8 mouse cellular contexts compared by ENCODE assay signal in the genomic region with DNA sequence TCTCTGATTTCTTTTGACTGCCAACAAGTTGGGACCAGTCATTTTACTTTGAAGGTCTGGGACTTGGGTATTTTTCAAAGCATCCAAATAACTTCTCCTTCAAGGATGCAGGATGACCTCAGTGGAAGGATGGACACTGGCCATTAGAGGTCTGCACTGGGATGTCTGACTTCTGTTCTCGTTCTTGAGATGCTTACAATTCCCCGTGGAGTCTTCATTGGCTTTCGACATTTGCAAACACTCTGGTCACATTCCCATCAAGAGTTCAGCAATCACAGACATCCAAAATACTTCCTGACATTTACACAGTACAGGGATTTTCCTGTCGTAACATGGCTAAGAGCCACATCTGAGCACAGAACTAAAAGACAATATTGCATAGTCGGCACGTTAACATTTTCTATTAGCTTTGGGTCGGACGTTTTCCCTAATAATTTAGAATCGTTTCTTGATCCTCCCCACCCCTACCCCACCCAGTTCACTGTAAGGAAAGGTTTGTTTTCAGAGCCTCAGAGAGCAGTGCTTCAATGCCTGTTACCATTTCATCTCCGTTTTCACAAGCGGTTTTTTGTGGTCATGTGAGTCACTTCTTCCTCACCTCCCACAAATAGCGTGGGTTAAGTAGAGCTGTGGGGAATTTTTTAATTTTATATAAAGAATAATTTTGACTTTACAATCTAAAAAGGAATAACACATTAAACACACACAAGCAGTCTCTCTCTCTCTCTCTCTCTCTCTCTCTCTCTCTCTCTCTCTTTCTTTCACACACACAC. TPM values are rescaled to one million over a fixed set of nuclear protein-coding genes. Genes with fewer than 3 reads are reported as not detected.
DNase-seq lines count a peak whose midpoint lies in the region; ATAC-seq and TF ChIP-seq lines count a peak whose summit lies in the region.

No protein-coding gene starts in this region.

- no peaks in the 10 kb centered on the region for H3K9me3 ChIP-seq in heart, embryonic 12.5 days (replicated peaks)
- H3K9me3 ChIP-seq in heart, postnatal 0 days (replicated peaks; ENCODE audit: control insufficient read depth, low read length) = no peaks in the 10 kb centered on the region

- H3K4me2 ChIP-seq in heart, embryonic 12.5 days = peak overlapping the region; percentile 50; the same call in 1 of the 2 replicates
- peak overlapping the region; percentile 58 for H3K4me2 ChIP-seq in heart, postnatal 0 days (ENCODE audit: low read depth, low read length)

- H3K27me3 ChIP-seq in heart, embryonic 12.5 days (replicated peaks) = no peaks in the 10 kb centered on the region
- no peaks in the 10 kb centered on the region for H3K27me3 ChIP-seq in heart, adult 2 months (ENCODE audit: control insufficient read depth, insufficient read depth, low read length)
- H3K27me3 ChIP-seq in thymus, adult 2 months (ENCODE audit: control insufficient read depth, insufficient read depth, low read length) = no peaks in the 10 kb centered on the region
- no peaks in the 10 kb centered on the region for H3K27me3 ChIP-seq in heart, postnatal 0 days (ENCODE audit: control insufficient read depth, insufficient read depth, low read length)

- DNase-seq in heart, adult 2 months = no peak
- no peak for DNase-seq in thymus, adult 2 months
- no peak for DNase-seq in thymus, postnatal 14 days
- peak; percentile 10 for DNase-seq in heart, postnatal 0 days (ENCODE audit: low spot score)
- no peak for DNase-seq in adrenal gland, adult 18-20 months (ENCODE audit: low spot score in 2 of 2)
- no peak for DNase-seq in layer of hippocampus, postnatal 14 days (ENCODE audit: low spot score in 2 of 2)
- no peak for DNase-seq in spleen, postnatal 36 days (ENCODE audit: low spot score in 2 of 2)

- TF ChIP-seq EP300 in heart, adult 2 months (IDR thresholded peaks at IDR 0.05; ENCODE audit: insufficient read depth, low read depth, low read length) = no peak
- TF ChIP-seq EP300 in heart, postnatal 0 days (IDR thresholded peaks at IDR 0.05; ENCODE audit: low read depth) = no peak

- TF ChIP-seq POLR2A in heart, adult 2 months (IDR thresholded peaks at IDR 0.05; ENCODE audit: insufficient read depth, low read depth, low read length) = no peak
- TF ChIP-seq POLR2A in thymus, adult 2 months (IDR thresholded peaks at IDR 0.05; ENCODE audit: control insufficient read depth, extremely low read depth, insufficient read depth, low read length, poor library complexity) = no peak

- H3K9ac ChIP-seq in heart, embryonic 12.5 days = no peak overlapping the region
- no peak overlapping the region for H3K9ac ChIP-seq in heart, adult 2 months (ENCODE audit: low read depth, low read length)
- H3K9ac ChIP-seq in heart, postnatal 0 days (replicated peaks; ENCODE audit: low read depth, low read length) = no peak overlapping the region

- 68% methylated on average over 12 of the region's 12 CpGs for WGBS in heart, embryonic 12.5 days
- WGBS in heart, adult 2 months = 42% methylated on average over 12 of the region's 12 CpGs
- 55% methylated on average over 12 of the region's 12 CpGs for WGBS in thymus, adult 2 months
- WGBS in heart, postnatal 0 days = 61% methylated on average over 12 of the region's 12 CpGs

- intact Hi-C loops in heart, adult 2 months (cut with DNase I) = no loop called here

- ATAC-seq in heart, embryonic 12.5 days (ENCODE audit: insufficient number of reproducible peaks, low FRiP score) = no peak
- ATAC-seq in heart, postnatal 0 days (ENCODE audit: insufficient read depth, low read depth) = no peak

- peaks cover 21% of the 10 kb centered on the region for H3K4me1 ChIP-seq in heart, embryonic 12.5 days (replicated peaks)
- peaks cover 2% of the 10 kb centered on the region for H3K4me1 ChIP-seq in heart, adult 2 months (ENCODE audit: control insufficient read depth, insufficient read depth, low read length)
- H3K4me1 ChIP-seq in thymus, adult 2 months (replicated peaks; ENCODE audit: control insufficient read depth, insufficient read depth, low read length) = no peaks in the 10 kb centered on the region
- H3K4me1 ChIP-seq in heart, postnatal 0 days (ENCODE audit: control insufficient read depth, insufficient read depth) = peaks cover 8% of the 10 kb centered on the region; the same call in 1 of the 2 replicates

- no peak overlapping the region for H3K27ac ChIP-seq in heart, embryonic 12.5 days (ENCODE audit: poor library complexity, severe bottlenecking)
- no peak overlapping the region; the same call in 1 of the 2 replicates for H3K27ac ChIP-seq in heart, adult 2 months
- H3K27ac ChIP-seq in thymus, adult 2 months (ENCODE audit: control insufficient read depth, insufficient read depth, low read length) = no peak overlapping the region
- H3K27ac ChIP-seq in heart, postnatal 0 days (ENCODE audit: low read depth) = no peak overlapping the region

- TF ChIP-seq CTCF in heart, adult 2 months (IDR thresholded peaks at IDR 0.05) = no peak
- no peak for TF ChIP-seq CTCF in thymus, adult 2 months (IDR thresholded peaks at IDR 0.05; ENCODE audit: borderline replicate concordance, control insufficient read depth, extremely low read depth, insufficient read depth, low read length, poor library complexity)
- TF ChIP-seq CTCF in heart, postnatal 0 days (IDR thresholded peaks at IDR 0.05; ENCODE audit: low read depth) = no peak

- no peak overlapping the region for H3K4me3 ChIP-seq in heart, embryonic 12.5 days
- no peak overlapping the region for H3K4me3 ChIP-seq in heart, adult 2 months
- peak overlapping the region; percentile 46 for H3K4me3 ChIP-seq in thymus, adult 2 months (ENCODE audit: control insufficient read depth, insufficient read depth, low read length)
- H3K4me3 ChIP-seq in heart, postnatal 0 days (ENCODE audit: low read depth, low read length) = peak overlapping the region; percentile 39; the same call in 1 of the 2 replicates

- H3K79me2 ChIP-seq in heart, adult 2 months (replicated peaks; ENCODE audit: control insufficient read depth, insufficient read depth, low read length) = no peaks in the 10 kb centered on the region

- H3K36me3 ChIP-seq in heart, embryonic 12.5 days = no peaks in the 10 kb centered on the region
- no peaks in the 10 kb centered on the region; the same call in 1 of the 2 replicates for H3K36me3 ChIP-seq in heart, adult 2 months (ENCODE audit: control insufficient read depth, insufficient read depth, low read length)
- no peaks in the 10 kb centered on the region for H3K36me3 ChIP-seq in thymus, adult 2 months (ENCODE audit: control insufficient read depth, insufficient read depth, low read length)
- no peaks in the 10 kb centered on the region for H3K36me3 ChIP-seq in heart, postnatal 0 days (replicated peaks; ENCODE audit: control insufficient read depth, insufficient read depth, low read length)

RNA-seq across cellular contexts. Expression of gene Scel, which starts 44.3 kb away (rescaled TPM):
- 0.22 and 0.31 TPM in 2 replicates for polyA plus RNA-seq in heart, embryonic 12.5 days (2016; fragmentation: Nextera tagmentation; extraction: Ambion mirVana)
- total RNA-seq in heart, adult 2 months (2021) = under 1 TPM; 0.11 to 0.42 TPM
- 0.12 and 0.21 TPM in 2 replicates for polyA plus RNA-seq in heart, adult 2 months (2012; rRNA removed)
- 0.07 and 0.10 TPM in 2 replicates for polyA plus RNA-seq in thymus, adult 2 months (2012; rRNA removed)
- 2.7 TPM in 1 of 2 replicates, not detected in the other for total RNA-seq in heart, postnatal 0 days (2014; rRNA removed; ENCODE audit: low replicate concordance)
- polyA plus RNA-seq in heart, postnatal 0 days (2015; fragmentation: Nextera tagmentation; extraction: Ambion mirVana) = 0.05 and 0.14 TPM in 2 replicates
- under 1 TPM; 0.23 to 0.29 TPM for total RNA-seq in adrenal gland, adult 18-20 months (2021)
- 1 to 10 TPM in 1 of 2 experiments, under 1 TPM in 1; 0.55 to 1.1 TPM for total RNA-seq in layer of hippocampus, postnatal 14 days (2021)

Comparison
In these comparisons a context has a peak if more than half of its experiments do, and no peak if none do; other contexts are left out.
1. H3K4me3 ChIP-seq: peak in thymus, adult 2 months (single experiment) and heart, postnatal 0 days (single experiment); none in heart, embryonic 12.5 days (single experiment) and heart, adult 2 months (single experiment).